Mouse (Mus musculus): ENCODE data around the gene Nsfl1c. TPM values are rescaled to one million over a fixed set of nuclear protein-coding genes. Genes with fewer than 3 reads are reported as not detected.
"Not testable (repeated sequence)": the region's sequence is repeated elsewhere in the genome, so short reads cannot be mapped to it uniquely, and the experiment has no call there.

The Nsfl1c gene
- polyA plus RNA-seq (2015; fragmentation: Nextera tagmentation; extraction: Ambion mirVana), result 169 and 171 TPM in 2 replicates

- peak; percentile 96 for DNase-seq (ENCODE audit: low spot score)
Measured at GRCm38 (mm10) chr2:151494035-151494803, at the start of gene Nsfl1c. Gene Nsfl1c (plus strand): TSS chr2:151494182.

DNA sequence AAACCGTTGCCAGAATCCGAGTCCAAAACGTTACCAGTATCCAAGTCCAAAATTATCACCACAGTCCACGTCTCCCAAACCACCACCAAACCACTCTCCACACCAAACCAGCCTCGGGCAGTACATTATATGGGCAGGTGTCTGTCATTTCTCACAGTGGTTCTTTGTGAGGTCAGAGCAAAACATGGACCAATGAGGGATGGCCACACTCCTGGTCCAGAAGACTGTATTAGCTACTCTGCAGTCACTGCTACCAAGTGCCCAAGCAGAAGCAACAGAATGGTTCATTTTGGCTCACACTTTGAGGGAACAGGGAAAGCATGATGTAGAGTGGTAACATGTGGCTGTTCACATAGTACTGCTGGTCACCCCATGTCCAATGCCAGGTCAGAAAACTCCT is 17.9 kb upstream of the Nsfl1c start, which contains the start of gene 4921509C19Rik:
Gene 4921509C19Rik, minus strand, starts transcription at position 101 of the 400 bp plus-strand sequence.
- DNase-seq (ENCODE audit: low spot score), result not testable (repeated sequence)

- DNase-seq (ENCODE audit: low spot score), result no peak
Measured at GRCm38 (mm10) chr2:151486496-151486895, 7.5 kb upstream of the Nsfl1c start.

DNA sequence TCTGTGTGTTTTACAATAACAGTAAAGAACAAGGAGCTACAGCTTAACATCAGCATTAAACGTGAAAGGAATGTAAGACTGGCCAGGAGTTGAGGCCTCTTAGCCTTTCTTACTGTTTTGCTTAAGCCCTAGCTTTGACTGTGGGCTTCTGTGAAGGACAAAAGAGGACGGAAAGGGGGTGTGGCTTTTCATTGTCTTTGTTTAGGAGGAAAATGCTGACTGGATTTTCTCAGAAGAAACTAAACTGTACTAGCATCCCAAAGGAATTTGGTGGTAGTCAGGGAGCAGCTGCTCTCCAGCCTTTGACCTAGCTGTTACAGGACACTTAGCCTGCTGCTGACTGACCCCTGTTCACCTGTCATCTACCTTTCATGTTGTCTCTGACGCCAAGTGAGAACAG is 4.4 kb downstream of the Nsfl1c start:
- DNase-seq (ENCODE audit: low spot score), result no peak

DNA sequence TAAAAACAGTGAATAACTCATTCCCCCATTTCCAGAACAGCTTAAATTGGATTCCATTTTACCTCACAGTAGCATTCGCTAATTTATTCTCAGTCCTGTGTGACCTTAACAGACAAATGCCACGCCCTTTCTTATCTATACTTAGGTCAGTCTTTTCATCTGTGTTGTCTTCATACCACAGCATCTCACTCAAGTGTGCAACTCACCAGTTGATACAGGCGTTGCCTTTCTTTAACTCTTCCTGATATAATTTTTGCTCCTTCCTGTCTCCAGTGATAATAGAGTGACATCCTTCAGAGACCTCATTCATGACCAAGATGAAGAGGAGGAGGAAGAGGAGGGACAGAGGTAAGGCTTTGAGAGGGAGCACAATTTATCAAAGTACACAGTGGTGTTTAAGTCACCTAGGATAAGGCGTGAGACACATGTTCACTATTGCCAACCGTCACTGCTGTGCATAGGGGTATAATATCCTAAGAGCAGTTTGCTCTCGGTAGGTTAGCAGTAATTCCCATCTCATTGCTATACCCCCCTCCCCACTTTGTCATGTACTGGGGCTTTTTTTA is 6.5 kb downstream of the Nsfl1c start:
- DNase-seq (ENCODE audit: low spot score), result no peak

GRCm38 (mm10) chr2:151504226-151504625 is 10.2 kb downstream of the Nsfl1c start:
- DNase-seq (ENCODE audit: low spot score), result no peak

- DNase-seq (ENCODE audit: low spot score), result no peak
Measured at GRCm38 (mm10) chr2:151512199-151512598, 18.2 kb downstream of the Nsfl1c start.

DNA sequence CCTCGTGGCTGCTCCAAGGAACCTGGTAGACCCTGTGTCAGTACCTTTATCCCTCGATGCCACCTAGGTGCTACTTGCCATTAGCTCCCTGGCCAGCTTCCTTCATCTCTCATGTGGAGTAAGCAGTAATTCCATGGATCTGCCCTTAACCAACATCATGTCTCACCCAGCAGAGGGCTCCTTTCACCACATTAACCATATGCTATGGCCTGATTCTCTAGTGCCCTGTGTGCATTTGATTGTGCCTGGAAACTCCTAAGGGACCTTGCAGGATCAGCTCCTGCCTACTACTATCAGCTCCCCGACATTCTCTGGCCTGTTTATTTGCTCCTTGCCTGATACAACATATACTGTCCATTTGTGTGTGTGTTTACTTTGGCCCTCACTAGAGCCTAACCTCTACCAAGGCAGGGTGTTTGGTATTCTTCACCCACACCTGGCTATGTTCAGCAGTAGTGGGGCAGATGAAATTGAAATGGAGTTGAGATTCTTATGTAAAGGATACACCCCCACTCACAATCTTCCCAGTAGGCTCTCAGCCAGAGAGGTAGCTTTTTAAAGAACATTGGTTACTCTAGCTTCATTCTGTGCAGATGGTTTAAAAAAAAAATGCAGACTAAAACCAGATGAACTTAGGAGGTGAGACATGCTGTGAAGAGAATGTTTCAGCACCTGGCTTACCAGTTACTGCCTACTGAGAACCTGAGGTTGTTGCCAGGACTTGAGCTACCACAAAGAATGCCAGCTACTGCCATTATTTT is 19.7 kb downstream of the Nsfl1c start:
- DNase-seq (ENCODE audit: low spot score), result no peak

GRCm38 (mm10) chr2:151519000-151519399 is 25.0 kb downstream of the Nsfl1c start:
- DNase-seq (ENCODE audit: low spot score), result no peak

- no peak for DNase-seq (ENCODE audit: low spot score)
Measured at GRCm38 (mm10) chr2:151524324-151525041, 30.5 kb downstream of the Nsfl1c start.

DNA sequence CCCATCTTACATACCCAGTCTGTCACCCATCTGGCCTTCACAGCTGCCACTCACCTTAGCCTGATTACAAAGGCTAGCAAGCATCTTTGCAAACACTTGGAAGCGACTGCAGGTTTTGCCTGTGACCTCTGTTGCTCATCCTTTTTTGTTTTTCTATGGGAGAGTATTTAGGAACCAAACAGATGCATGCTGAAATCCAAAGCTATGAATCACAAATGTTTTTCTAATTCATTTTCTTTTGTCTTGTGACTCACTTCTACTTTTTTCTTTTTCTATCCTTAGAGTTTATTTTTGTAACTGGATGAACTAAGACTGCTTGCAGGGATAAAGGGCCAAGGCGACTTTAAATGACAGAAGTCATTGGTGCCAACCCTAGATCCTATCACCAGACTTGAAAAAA is 31.5 kb downstream of the Nsfl1c start:
- no peak for DNase-seq (ENCODE audit: low spot score)

DNA sequence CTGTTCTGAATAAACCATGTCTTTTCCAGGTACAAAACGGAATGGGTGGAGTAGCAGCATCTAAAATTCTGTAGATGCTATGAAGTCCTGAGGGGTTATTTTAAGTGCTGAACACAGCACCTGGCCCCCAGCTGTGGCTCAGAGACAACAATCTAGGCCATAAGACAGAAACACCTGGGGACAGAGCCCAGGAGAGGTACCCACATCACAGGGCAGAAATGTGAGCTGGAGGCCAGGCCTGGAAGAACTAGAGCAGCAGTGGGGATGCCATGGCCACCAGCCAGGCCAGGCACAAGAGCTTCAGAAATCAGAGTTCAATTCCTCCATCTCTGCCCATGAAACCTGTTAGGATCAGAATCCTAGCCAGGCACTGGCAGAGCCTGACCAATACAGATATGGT is 34.1 kb downstream of the Nsfl1c start:
- DNase-seq (ENCODE audit: low spot score), result peak; percentile 88

DNA sequence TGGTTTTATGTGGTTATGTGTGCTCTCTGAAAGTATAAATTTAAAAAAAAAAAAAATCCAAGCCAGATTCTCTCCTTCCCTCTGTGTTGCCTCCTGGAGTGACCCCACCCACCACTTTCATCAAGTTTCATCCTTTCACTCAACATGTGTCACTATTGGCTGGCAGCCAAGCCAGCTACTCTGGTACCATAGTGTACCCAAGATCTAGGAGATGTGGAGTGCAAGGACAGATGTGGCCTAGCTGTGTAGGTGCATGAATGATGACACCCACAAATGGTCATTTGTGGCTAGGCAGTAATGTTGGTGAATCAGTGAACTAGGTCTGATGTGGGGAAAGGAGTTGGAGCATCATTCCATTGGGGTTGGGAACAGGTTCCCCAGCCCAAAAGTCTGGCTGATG is 35.2 kb downstream of the Nsfl1c start:
- DNase-seq (ENCODE audit: low spot score), result no peak

- DNase-seq (ENCODE audit: low spot score), result peak; percentile 48
Measured at GRCm38 (mm10) chr2:151530378-151531230, 36.6 kb downstream of the Nsfl1c start.

- DNase-seq (ENCODE audit: low spot score), result no peak
Measured at GRCm38 (mm10) chr2:151533632-151534031, 39.6 kb downstream of the Nsfl1c start.

- DNase-seq (ENCODE audit: low spot score), result peak; percentile 68
Measured at GRCm38 (mm10) chr2:151535961-151536617, 42.1 kb downstream of the Nsfl1c start.

GRCm38 (mm10) chr2:151536618-151536974 is 42.6 kb downstream of the Nsfl1c start:
- DNase-seq (ENCODE audit: low spot score), result no peak

- no peak for DNase-seq (ENCODE audit: low spot score)
Measured at GRCm38 (mm10) chr2:151538646-151539045, 44.7 kb downstream of the Nsfl1c start.

DNA sequence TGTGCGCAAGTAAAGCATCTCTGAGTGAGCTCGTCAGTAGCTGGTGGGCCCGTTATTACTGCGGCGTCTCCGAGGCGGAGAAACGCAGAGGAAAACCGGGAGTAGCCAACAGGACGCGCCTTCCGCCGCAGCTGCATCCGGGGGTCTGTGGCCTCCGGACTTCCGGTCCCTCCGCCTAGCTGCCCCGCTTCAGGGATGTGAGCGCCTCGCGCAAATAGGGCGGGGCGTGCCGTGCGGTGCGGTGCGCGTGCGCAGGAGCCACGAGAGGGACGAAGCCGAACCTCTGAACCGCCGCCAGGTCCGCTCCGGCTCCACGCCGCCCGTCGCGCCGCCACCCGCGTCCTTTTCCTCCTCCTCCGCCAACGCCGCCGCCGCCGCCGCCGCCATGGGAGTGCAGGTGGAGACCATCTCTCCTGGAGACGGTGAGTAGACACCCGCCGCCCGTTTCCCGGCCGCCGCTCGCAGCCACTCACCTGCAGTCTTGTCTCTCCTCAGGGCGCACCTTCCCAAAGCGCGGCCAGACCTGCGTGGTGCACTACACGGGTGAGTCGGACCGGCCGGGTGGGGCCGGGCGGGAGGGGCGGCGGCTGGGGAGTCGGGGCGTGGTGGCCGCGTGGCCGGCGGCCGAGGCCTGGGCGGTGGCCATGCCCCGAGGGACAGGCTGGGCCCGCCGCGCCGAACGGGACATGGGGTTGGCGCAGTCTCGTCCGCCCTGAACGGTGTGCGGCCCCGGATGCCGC is 48.5 kb downstream of the Nsfl1c start, which contains the start of gene Fkbp1a:
Gene Fkbp1a, plus strand, starts transcription at position 161 of the 740 bp plus-strand sequence.
- DNase-seq (ENCODE audit: low spot score), result peak; percentile 93

Data from thymus, postnatal 0 days (tissue).